Mouse (Mus musculus) hindbrain, postnatal 0 days (tissue): ENCODE measurements around the gene Hoxa4. TPM values are rescaled to one million over a fixed set of nuclear protein-coding genes. Genes with fewer than 3 reads are reported as not detected.

Experiments used
- ATAC-seq: fragments of 200-750 bp; cut with Nextera tagmentation; 2 replicates; pipeline ENCODE4 v1.8.0; 2017; ENCODE audit warnings: mild to moderate bottlenecking, moderate TSS enrichment, moderate library complexity
- DNase-seq: peaks from one replicate; pipeline ENCODE4 v3.0.0-alpha.2; 2015; ENCODE audit warnings: low spot score
- H3K27ac ChIP-seq: fragments of 300-500 bp; sonication (generic); 2 replicates; pipeline ENCODE4 v1.5.1; 2014; ENCODE audit warnings: mild to moderate bottlenecking
- H3K27me3 ChIP-seq: fragments of 300-500 bp; sonication (generic); 2 replicates; pipeline ENCODE4 v1.6.1; 2014; ENCODE audit warnings: low read length, mixed read lengths; ENCODE audit not compliant: insufficient read depth
- H3K36me3 ChIP-seq: fragments of 300-500 bp; sonication (generic); 2 replicates; pipeline ENCODE4 v1.6.1; 2014; ENCODE audit warnings: low read length, mixed read lengths; ENCODE audit not compliant: insufficient read depth
- H3K4me1 ChIP-seq: fragments of 300-500 bp; sonication (generic); 2 replicates; pipeline ENCODE4 v1.6.1; 2014; ENCODE audit warnings: antibody characterized with exemption, low read length, mixed read lengths; ENCODE audit not compliant: insufficient read depth
- H3K4me2 ChIP-seq: fragments of 300-500 bp; sonication (generic); 2 replicates; pipeline ENCODE4 v1.6.1; 2014; ENCODE audit warnings: low read depth, mild to moderate bottlenecking, low read length, moderate library complexity, mixed read lengths
- H3K4me3 ChIP-seq: fragments of 300-500 bp; sonication (generic); 2 replicates; pipeline ENCODE4 v1.5.1; 2014; ENCODE audit warnings: low read length
- H3K9ac ChIP-seq: fragments of 300-500 bp; sonication (generic); replicated peaks from 2 replicates; pipeline ENCODE4 v1.6.1; 2014; ENCODE audit warnings: mild to moderate bottlenecking, low read length, moderate library complexity, mixed read lengths
- H3K9me3 ChIP-seq: fragments of 300-500 bp; sonication (generic); 2 replicates; pipeline ENCODE4 v1.6.1; 2016; ENCODE audit warnings: low read length, mixed read lengths
- CTCF ChIP-seq: IDR thresholded peaks from 2 replicates; pipeline ENCODE4 v1.5.1; 2016; ENCODE audit warnings: antibody characterized with exemption, control low read depth, low read depth
- WGBS: fragments of 180-500 bp; shearing (Covaris S2); extraction: QIAGEN DNeasy Blood & Tissue Kit; methylation state at CpG from one replicate; pipeline ENCODE4 v1.1.7; 2014; 5-methylcytosine and 5-hydroxymethylcytosine counted together
- microRNA counts: library from miRNA; unstranded; fragments of <30 nt; microRNA quantifications from one replicate; lab custom pipeline; 2015
- microRNA-seq, 2 experiments: library from miRNA; unstranded; fragments of <30 nt; microRNA quantifications; one replicate each; pipeline ENCODE4; 2016
- polyA plus RNA-seq: library from polyadenylated mRNA; unstranded; fragments of >200 nt; fragmentation: Nextera tagmentation; extraction: Ambion mirVana; gene quantifications from 2 replicates; pipeline ENCODE4 v1.2.1, GENCODE M21; 2015
- total RNA-seq: library from RNA; depleted of rRNA; stranded (reverse); fragments of >200 nt; gene quantifications from 2 replicates; pipeline ENCODE4 v1.2.3, GENCODE M21; 2014; rRNA removed

Hoxa4 gene
- total and polyA plus RNA-seq, 2 experiments from 2014 or later, result 4.8 to 12.0 TPM

DNA sequence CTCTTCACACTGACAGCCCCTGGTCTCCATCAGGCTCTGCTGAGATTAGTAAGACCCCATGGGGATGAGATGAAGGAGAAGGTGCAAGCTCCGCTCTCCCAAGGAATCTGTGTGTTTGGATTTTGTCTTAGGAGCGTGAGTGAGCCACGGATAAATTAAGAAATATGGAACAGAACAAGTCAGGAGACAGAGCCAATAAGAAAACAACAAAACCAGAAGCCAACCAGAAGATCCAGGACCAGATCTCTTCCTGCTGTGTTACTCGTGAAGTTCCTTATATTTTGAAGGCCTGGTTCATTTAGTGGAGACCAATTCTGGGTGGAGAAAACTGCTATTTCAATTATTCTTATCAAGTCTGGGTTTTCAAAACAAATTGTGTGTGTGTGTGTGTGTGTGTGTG lies 40.0 kb downstream of the Hoxa4 start:
- no peak for DNase-seq

DNA sequence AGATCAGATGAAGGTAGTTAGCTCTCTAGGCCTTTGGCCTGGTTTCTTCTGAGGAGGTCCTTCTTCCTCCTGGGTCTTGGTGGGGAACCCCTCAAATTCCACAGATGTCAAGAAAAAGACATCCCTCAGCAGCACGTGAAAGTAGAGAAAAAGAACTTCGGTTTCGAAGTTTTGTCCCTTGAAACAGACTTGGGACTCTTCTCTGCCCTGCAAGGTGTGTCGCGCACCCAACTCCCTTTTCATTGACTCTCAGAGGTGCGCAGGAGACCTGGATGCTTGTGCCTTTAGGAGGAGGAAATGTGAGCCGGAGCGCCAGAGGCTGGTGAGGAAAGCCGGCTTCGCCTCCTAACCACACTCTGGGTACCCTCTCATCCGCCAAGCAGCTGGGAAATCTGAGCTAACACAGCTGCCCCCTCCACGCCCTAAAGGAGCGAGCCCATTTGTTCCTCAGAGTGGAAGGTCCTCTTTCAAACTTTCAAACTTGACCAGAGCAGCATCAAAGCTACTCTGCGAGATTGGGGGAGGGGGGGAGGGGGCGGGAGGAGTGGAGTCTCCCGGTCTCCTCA lies 41.1 kb downstream of the Hoxa4 start:
- Histone ChIP-seq H3K4me1 (no peaks in the 10 kb centered on the region), H3K9me3 (no peaks in the 10 kb centered on the region), H3K4me2 (no peak overlapping the region), H3K9ac (no peak overlapping the region), H3K27me3 (peaks cover 67% of the 10 kb centered on the region), H3K27ac (no peak overlapping the region), H3K36me3 (no peaks in the 10 kb centered on the region), H3K4me3 (no peak overlapping the region)
- ATAC-seq, result no peak
- TF ChIP-seq CTCF, result no peak
- WGBS, result 14% methylated on average over 16 of the region's 16 CpGs
- DNase-seq, result no peak

More for the DNA sequence above, 40.0 kb downstream of the Hoxa4 start:
- H3K27ac ChIP-seq, result no peak overlapping the region
- no peak for ATAC-seq
- WGBS, result 28% methylated on average over 4 of the region's 4 CpGs
- H3K36me3 ChIP-seq, result no peaks in the 10 kb centered on the region
- H3K9ac ChIP-seq, result no peak overlapping the region
- H3K4me2 ChIP-seq, result no peak overlapping the region
- no peaks in the 10 kb centered on the region for H3K9me3 ChIP-seq
- no peak overlapping the region for H3K4me3 ChIP-seq
- peaks cover 75% of the 10 kb centered on the region for H3K27me3 ChIP-seq
- TF ChIP-seq CTCF, result no peak
- no peaks in the 10 kb centered on the region for H3K4me1 ChIP-seq

MicroRNA genes within 50 kb of the gene (microRNA counts, 519-probe panel; counts per million panel counts)
- 370 counts per million, percentile 5 among the panel's probes with 10 or more counts for microRNA mmu-miR-196b (lab: Ali Mortazavi, UCI)

Small RNAs within 50 kb of the gene (microRNA-seq; reads per million reads assigned to microRNA genes)
- 15.0 to 17.5 reads per million in 2 experiments for gene Mir196b

Other genes with a start within 250 kb of the Hoxa4 start
- gene Skap2, start 179.2 kb downstream of the Hoxa4 start, total RNA-seq, result 9.8 and 11.1 TPM in 2 replicates
- gene Skap2, start 179.2 kb downstream of the Hoxa4 start, polyA plus RNA-seq, result 28.1 TPM in 2 replicates
- 1.1 and 3.7 TPM in 2 replicates for gene Hoxa1, start 33.4 kb downstream of the Hoxa4 start, total RNA-seq
- gene Hoxa1, start 33.4 kb downstream of the Hoxa4 start, polyA plus RNA-seq, result 1.1 and 1.2 TPM in 2 replicates
- 20.3 and 24.3 TPM in 2 replicates for gene Hoxa2, start 26.9 kb downstream of the Hoxa4 start, total RNA-seq
- gene Hoxa2, start 26.9 kb downstream of the Hoxa4 start, polyA plus RNA-seq, result 16.3 and 16.5 TPM in 2 replicates
- gene 5730596B20Rik, start 14.3 kb downstream of the Hoxa4 start, total RNA-seq, result 1.1 and 1.2 TPM in 2 replicates
- gene 5730596B20Rik, start 14.3 kb downstream of the Hoxa4 start, polyA plus RNA-seq, result 1.3 and 1.5 TPM in 2 replicates
- 99.2 and 108 TPM in 2 replicates for gene Hoxa5, start 12.8 kb upstream of the Hoxa4 start, total RNA-seq
- gene Hoxa5, start 12.8 kb upstream of the Hoxa4 start, polyA plus RNA-seq, result 81.7 and 89.4 TPM in 2 replicates
- 12.3 and 25.8 TPM in 2 replicates for gene Hoxa6, start 17.0 kb upstream of the Hoxa4 start, total RNA-seq
- gene Hoxa6, start 17.0 kb upstream of the Hoxa4 start, polyA plus RNA-seq, result 6.0 and 7.7 TPM in 2 replicates
- 8.7 and 9.8 TPM in 2 replicates for gene Hoxa3, start 21.6 kb upstream of the Hoxa4 start, total RNA-seq
- 7.9 and 8.8 TPM in 2 replicates for gene Hoxa3, start 21.6 kb upstream of the Hoxa4 start, polyA plus RNA-seq
- gene Gm28308, start 21.6 kb upstream of the Hoxa4 start, total RNA-seq, result 0.83 and 2.2 TPM in 2 replicates
- not detected in 2 replicates for gene Gm28308, start 21.6 kb upstream of the Hoxa4 start, polyA plus RNA-seq
- 2.6 and 2.9 TPM in 2 replicates for gene Hoxa7, start 30.1 kb upstream of the Hoxa4 start, total RNA-seq
- 1.3 and 3.9 TPM in 2 replicates for gene Hoxa7, start 30.1 kb upstream of the Hoxa4 start, polyA plus RNA-seq
- 0.26 TPM in 1 of 2 replicates, not detected in the other for gene Hoxa9, start 39.3 kb upstream of the Hoxa4 start, total RNA-seq
- 0.18 TPM in 1 of 2 replicates, not detected in the other for gene Hoxa9, start 39.3 kb upstream of the Hoxa4 start, polyA plus RNA-seq
- not detected in 2 replicates for gene Hoxa10, start 49.1 kb upstream of the Hoxa4 start, total RNA-seq
- gene Hoxa10, start 49.1 kb upstream of the Hoxa4 start, polyA plus RNA-seq, result not detected in 2 replicates
- not detected in 2 replicates for gene Hoxa11, start 54.1 kb upstream of the Hoxa4 start, total RNA-seq
- gene Hoxa11, start 54.1 kb upstream of the Hoxa4 start, polyA plus RNA-seq, result not detected in 2 replicates
- not detected in 2 replicates for gene Hoxa13, start 69.1 kb upstream of the Hoxa4 start, total RNA-seq
- gene Hoxa13, start 69.1 kb upstream of the Hoxa4 start, polyA plus RNA-seq, result not detected in 2 replicates
- gene Evx1, start 121.7 kb upstream of the Hoxa4 start, total RNA-seq, result 2.0 and 6.2 TPM in 2 replicates
- 1.3 and 2.1 TPM in 2 replicates for gene Evx1, start 121.7 kb upstream of the Hoxa4 start, polyA plus RNA-seq